Mouse (Mus musculus): Measurements from ENCODE around the gene Cep72.

DNA sequence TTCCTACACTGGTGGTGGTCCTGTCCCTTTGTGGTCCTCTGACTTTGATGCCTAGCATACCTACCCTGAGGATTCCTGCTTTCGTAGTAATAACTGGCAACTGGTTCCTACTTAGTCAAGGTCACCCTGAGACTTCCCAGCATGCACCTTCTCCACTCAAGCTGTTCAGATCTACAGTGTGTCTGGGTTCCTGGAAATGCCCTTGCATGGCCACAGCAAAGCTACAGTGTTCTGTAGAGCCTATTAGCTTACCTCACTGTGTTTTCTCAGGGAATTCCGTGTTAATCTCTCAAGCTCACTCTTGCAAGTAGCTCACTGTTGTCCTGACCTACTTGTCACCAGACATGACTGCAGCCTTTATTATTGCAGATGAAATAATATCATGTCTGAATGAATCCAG is 45.3 kb upstream of the Cep72 start:
- TF ChIP-seq POLR2AphosphoS2 (IDR thresholded peaks at IDR 0.05; ENCODE audit: low read depth, low read length) (no peak), CTCF (conservative IDR thresholded peaks at IDR 0.05 in 1 of 2, IDR thresholded peaks at IDR 0.05 in 1 of 2; ENCODE audit: low read depth in 2 of 2, low read length in 2 of 2) (no peak), HCFC1 (IDR thresholded peaks at IDR 0.05; ENCODE audit: low read depth, low read length) (no peak), POLR2A (IDR thresholded peaks at IDR 0.05; ENCODE audit: low read depth, low read length) (no peak), EP300 (IDR thresholded peaks at IDR 0.05; ENCODE audit: low read length) (no peak), ELF1 (IDR thresholded peaks at IDR 0.05; ENCODE audit: low read depth, low read length) (no peak), CHD2 (IDR thresholded peaks at IDR 0.05; ENCODE audit: low read length) (no peak), JUND (conservative IDR thresholded peaks at IDR 0.05; ENCODE audit: low read depth, low read length) (no peak), KAT2A (IDR thresholded peaks at IDR 0.05; ENCODE audit: insufficient replicate concordance, low read length) (no peak), RCOR1 (conservative IDR thresholded peaks at IDR 0.05; ENCODE audit: low read depth, low read length) (no peak), TCF12 (IDR thresholded peaks at IDR 0.05; ENCODE audit: low read depth, low read length) (no peak), ZNF384 (IDR thresholded peaks at IDR 0.05; ENCODE audit: low read depth, low read length) (no peak), ZMIZ1 (IDR thresholded peaks at IDR 0.05; ENCODE audit: low read depth, low read length) (no peak)
